Mouse (Mus musculus) brain, embryonic 14.5 days (tissue): Measurements from ENCODE around the gene Tmem219.

Source experiments
- CTCF ChIP-seq: fragments of 200-500 bp; IDR thresholded peaks from 2 replicates; pipeline ENCODE4 v1.5.1; 2012; ENCODE audit warnings: inconsistent platforms, mild to moderate bottlenecking, moderate library complexity, borderline replicate concordance; ENCODE audit not compliant: insufficient read depth, insufficient read length; ENCODE audit errors: extremely low read depth
- POLR2A ChIP-seq: fragments of 200-500 bp; IDR thresholded peaks from 2 replicates; pipeline ENCODE4 v1.6.1; 2012; ENCODE audit warnings: mild to moderate bottlenecking, inconsistent platforms, borderline replicate concordance; ENCODE audit not compliant: poor library complexity, insufficient read depth, insufficient read length, severe bottlenecking; ENCODE audit errors: extremely low read depth

GRCm38 (mm10) chr7:126856741-126857420, 65.8 kb downstream of the Tmem219 start:
- no peak for TF ChIP-seq CTCF
- no peak for TF ChIP-seq POLR2A
